Mouse (Mus musculus) frontal cortex, adult 2 months (tissue): ENCODE measurements at regions not wholly inside any gene's neighbourhood (a gene's known extent, or its start where the extent isn't known, plus 50 kb on each side); places are given as distances from the start of the nearest gene placed in this dataset.
"Not testable (repeated sequence)": the region's sequence is repeated elsewhere in the genome, so short reads cannot be mapped to it uniquely, and the experiment has no call there.

Source experiments
- DNase-seq, 2 experiments: peaks; one replicate each; pipeline ENCODE4 v3.0.0; 2022; ENCODE audit warnings: low spot score in 1 of 2; ENCODE audit errors: extremely low spot score in 1 of 2

DNA sequence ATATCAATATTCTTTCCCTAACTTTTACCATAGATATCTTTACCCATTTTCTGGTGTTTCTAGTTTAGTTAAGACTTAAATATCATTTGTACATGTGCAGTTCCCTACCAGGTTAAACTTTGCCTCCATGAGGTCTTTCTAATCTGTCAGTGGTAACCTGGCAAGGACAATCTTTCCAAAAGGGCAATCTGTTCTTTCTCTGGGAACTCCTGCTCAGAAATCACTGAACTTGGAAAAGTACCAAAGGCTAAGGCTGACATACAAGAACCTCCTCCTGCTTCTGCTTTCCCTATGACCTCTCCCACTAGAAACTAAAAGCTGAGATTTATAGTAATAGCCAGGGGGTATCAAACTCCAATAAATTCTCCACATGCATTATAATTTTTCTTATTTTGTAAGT is 1102.4 kb upstream of the Ghitm start:
- DNase-seq, result no peak

DNA sequence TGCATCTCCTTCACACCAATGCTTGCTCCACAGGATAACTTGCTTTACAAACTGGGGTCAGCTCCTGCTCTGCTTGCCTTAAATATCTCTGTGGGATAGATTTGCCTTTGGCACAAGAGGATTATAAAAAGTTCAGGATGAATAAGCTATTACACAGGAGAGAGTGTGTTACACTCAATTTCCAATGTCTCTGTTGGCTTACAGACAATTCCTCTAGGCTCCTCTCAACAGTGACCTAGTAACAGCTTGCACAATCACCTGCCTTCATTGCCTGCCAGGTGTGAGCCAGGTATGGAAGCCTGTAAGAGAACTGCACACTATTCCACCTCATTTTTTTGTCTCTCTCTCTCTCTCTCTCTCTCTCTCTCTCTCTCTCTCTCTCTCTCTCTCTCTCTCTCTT is 1073.5 kb upstream of the Ghitm start:
- DNase-seq, result no peak

DNA sequence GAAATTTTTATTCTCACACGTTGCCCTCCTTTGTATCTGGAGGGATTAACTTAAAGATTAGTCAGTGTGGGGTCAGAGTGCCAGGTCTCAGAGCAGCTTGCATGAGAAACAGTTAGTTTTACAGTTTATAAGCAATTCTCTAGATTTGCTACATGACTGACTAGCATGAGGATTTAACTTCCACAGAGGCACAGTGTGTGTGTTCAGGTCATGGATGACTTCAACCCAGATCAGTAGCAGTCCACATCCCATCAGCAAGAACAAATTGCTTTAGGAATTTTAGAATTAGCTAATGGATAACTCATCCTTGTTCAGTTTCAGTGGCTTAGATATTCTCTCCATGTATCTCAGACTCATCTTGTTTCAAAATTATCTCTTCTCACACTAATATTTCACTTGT is 1056.7 kb upstream of the Ghitm start:
- DNase-seq, result no peak

DNA sequence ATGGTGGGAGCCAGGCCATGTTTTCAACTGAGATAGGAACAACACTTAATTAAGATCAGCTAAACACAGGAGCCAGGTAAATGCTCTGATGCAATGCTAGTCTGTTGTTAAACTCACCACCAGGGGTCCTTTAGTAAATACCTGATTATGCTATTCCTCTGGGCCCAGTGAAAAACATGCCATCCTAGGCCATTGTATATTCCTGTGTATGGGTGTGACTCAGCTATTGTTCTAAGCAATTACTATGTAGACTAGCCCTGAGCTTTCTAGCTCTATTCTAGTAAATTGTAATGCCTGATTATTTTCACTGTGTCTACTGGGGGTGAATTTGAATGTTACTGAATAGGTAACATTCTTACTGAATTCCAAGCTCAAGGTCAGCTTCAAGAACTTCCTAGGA is 1050.5 kb upstream of the Ghitm start:
- DNase-seq, result not testable (repeated sequence)

DNA sequence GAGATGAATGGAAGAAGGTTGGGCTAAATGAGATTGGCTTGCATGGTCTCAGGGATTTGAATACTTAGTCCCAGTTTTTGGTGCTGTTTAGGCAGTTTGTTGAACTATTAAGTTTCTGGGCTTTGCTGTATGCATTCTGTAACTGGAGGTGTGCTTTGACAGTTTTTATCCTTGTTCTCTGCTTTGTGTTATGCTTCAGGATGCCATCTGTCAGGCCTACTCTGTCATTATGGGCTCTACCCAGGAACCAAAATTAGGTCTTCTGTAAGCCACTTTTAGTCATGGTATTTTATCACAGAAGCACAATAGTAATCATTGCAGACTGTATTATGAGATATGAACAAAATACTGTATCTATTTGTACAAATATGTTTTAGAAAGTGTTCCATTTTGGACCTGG is 1017.8 kb upstream of the Ghitm start:
- DNase-seq, result peak in 1 of 2 experiments; percentile 8

DNA sequence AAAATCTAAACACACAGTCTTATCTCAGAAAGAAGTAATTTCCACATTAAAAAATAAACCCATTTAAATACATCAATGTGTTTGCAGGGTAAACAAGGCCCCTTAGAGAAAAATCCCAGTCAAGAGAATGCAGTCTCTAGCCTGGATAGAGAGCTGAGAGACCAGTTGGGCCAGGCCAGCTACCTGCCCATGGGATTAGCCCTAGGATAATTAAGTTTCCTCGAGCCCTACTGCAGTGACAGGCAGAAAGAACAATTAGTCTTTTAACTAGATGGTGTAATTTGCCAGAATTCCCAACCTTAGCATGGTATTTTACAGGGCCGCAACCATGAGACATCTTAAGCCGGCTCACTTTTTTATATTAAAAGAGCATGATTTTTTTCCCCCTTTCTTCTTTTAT is 995.6 kb upstream of the Ghitm start:
- DNase-seq, result no peak
